Mouse (Mus musculus): ENCODE measurements around the gene Noxa1.

DNA sequence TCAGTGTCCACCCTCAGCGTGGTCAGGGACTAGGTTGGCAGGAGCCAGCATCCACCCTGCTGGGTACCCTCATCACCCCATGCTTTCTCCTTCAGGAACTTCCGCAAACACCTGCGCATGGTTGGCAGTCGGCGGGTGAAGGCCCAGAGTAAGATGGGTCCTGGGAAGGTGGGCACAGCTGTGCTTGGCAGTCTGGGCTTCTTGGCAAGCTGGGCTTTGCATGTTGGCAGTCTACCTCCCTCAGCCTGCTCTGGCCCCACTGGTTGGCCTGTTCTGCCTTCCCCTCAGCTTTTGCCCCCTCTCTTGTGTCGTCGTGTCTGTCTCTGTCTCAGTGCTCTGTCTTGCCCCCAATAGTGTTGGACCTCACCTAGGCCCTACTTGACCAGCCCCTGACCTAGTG lies 36.0 kb downstream of the Noxa1 start:
- TF ChIP-seq CTCF (IDR thresholded peaks at IDR 0.05; ENCODE audit: low read depth) (no peak), EP300 (optimal IDR thresholded peaks at IDR 0.05) (no peak)

Measured in stomach, postnatal 0 days (tissue).